14 mouse cellular contexts compared by ENCODE assay signal in genomic region chr3:110361900-110362299, GRCm38 (mm10).
A peak's percentile ranks its signal among the peaks of the same experiment; 100 is the strongest.
DNase-seq lines count a peak whose midpoint lies in the region; ATAC-seq and TF ChIP-seq lines count a peak whose summit lies in the region.
"Had no signal": no experiment of that assay in that cellular context is flagged by ENCODE, and none has a peak within 500 bp of the region (broad histone marks: within the 10 kb centered on the region; RNA-seq: fewer than 3 reads in every experiment).

No protein-coding gene starts in this region.

- no peaks in the 10 kb centered on the region for H3K9me3 ChIP-seq in stomach, postnatal 0 days (ENCODE audit: control insufficient read depth, low read length)
- no peaks in the 10 kb centered on the region for H3K9me3 ChIP-seq in hindbrain, embryonic 11.5 days (ENCODE audit: control insufficient read depth, low read length)
- H3K9me3 ChIP-seq: heart, embryonic 10.5 days; neural tube, embryonic 12.5 days had no signal

- no peak overlapping the region for H3K9ac ChIP-seq in stomach, postnatal 0 days (ENCODE audit: low read length)
- no peak overlapping the region for H3K9ac ChIP-seq in hindbrain, embryonic 11.5 days (ENCODE audit: low read depth, low read length)
- H3K9ac ChIP-seq: neural tube, embryonic 12.5 days had no signal

- no peaks in the 10 kb centered on the region for H3K4me1 ChIP-seq in stomach, postnatal 0 days (replicated peaks; ENCODE audit: control insufficient read depth, insufficient read depth)
- no peaks in the 10 kb centered on the region for H3K4me1 ChIP-seq in hindbrain, embryonic 11.5 days (replicated peaks; ENCODE audit: control insufficient read depth, insufficient read depth, low read length)
- H3K4me1 ChIP-seq: heart, embryonic 10.5 days; neural tube, embryonic 12.5 days had no signal

- no peak overlapping the region for H3K4me3 ChIP-seq in left cerebral cortex, adult 2 months
- no peak overlapping the region for H3K4me3 ChIP-seq in stomach, postnatal 0 days (ENCODE audit: low read depth, low read length)
- H3K4me3 ChIP-seq in hindbrain, embryonic 11.5 days (ENCODE audit: low read depth, low read length) = no peak overlapping the region
- H3K4me3 ChIP-seq: heart, embryonic 10.5 days; neural tube, embryonic 12.5 days had no signal

- peak; percentile 50 for TF ChIP-seq CTCF in left cerebral cortex, adult 2 months (IDR thresholded peaks at IDR 0.05)
- TF ChIP-seq CTCF in stomach, postnatal 0 days (IDR thresholded peaks at IDR 0.05; ENCODE audit: low read depth) = peak; percentile 45

- H3K4me2 ChIP-seq in stomach, postnatal 0 days (replicated peaks; ENCODE audit: low read depth) = no peak overlapping the region
- no peak overlapping the region for H3K4me2 ChIP-seq in hindbrain, embryonic 11.5 days (replicated peaks; ENCODE audit: low read depth, low read length)
- H3K4me2 ChIP-seq: neural tube, embryonic 12.5 days had no signal

- no peak overlapping the region for H3K27ac ChIP-seq in left cerebral cortex, adult 2 months
- H3K27ac ChIP-seq in stomach, postnatal 0 days (replicated peaks) = no peak overlapping the region
- H3K27ac ChIP-seq in hindbrain, embryonic 11.5 days (ENCODE audit: low read depth, low read length) = no peak overlapping the region
- H3K27ac ChIP-seq: heart, embryonic 10.5 days; neural tube, embryonic 12.5 days had no signal

- H3K27me3 ChIP-seq in stomach, postnatal 0 days (ENCODE audit: control insufficient read depth, insufficient read depth, low read length) = no peaks in the 10 kb centered on the region
- H3K27me3 ChIP-seq in hindbrain, embryonic 11.5 days (ENCODE audit: control insufficient read depth, insufficient read depth, low read length) = no peaks in the 10 kb centered on the region
- H3K27me3 ChIP-seq: neural tube, embryonic 12.5 days had no signal

- peak; percentile 19 to 39 for DNase-seq in cerebellum, postnatal 10 days
- DNase-seq in cerebellum, adult 11 months = no peak
- no peak for DNase-seq in left cerebral cortex, adult 2 months (ENCODE audit: extremely low spot score in 1 of 2, low spot score in 2 of 2)
- DNase-seq in left cerebral cortex, adult 18-20 months (ENCODE audit: low spot score in 2 of 2) = no peak
- peak; percentile 47 for DNase-seq in testis, postnatal 10 days (ENCODE audit: low spot score)
- no peak for DNase-seq in testis, postnatal 14 days (ENCODE audit: low spot score)
- DNase-seq in stomach, postnatal 0 days (ENCODE audit: low spot score) = no peak
- DNase-seq in hindbrain, embryonic 11.5 days (ENCODE audit: low spot score) = no peak
- DNase-seq: heart, postnatal 36 days; kidney, adult 18-20 months; lung, adult 18-20 months; thymus, postnatal 14 days had no signal

- intact Hi-C loops in left cerebral cortex, adult 2 months (cut with DNase I) = no loop called here

- ATAC-seq in stomach, postnatal 0 days (ENCODE audit: low FRiP score, low TSS enrichment) = no peak
- ATAC-seq in hindbrain, embryonic 11.5 days (ENCODE audit: low FRiP score) = no peak

- TF ChIP-seq EP300 in stomach, postnatal 0 days (optimal IDR thresholded peaks at IDR 0.05) = no peak

- no peaks in the 10 kb centered on the region for H3K36me3 ChIP-seq in stomach, postnatal 0 days (ENCODE audit: control insufficient read depth, insufficient read depth, low read length)
- H3K36me3 ChIP-seq in hindbrain, embryonic 11.5 days (ENCODE audit: control insufficient read depth, insufficient read depth, low read length) = no peaks in the 10 kb centered on the region
- H3K36me3 ChIP-seq: heart, embryonic 10.5 days; neural tube, embryonic 12.5 days had no signal

- WGBS in stomach, postnatal 0 days = 88% methylated on average over 2 of the region's 2 CpGs
- WGBS in hindbrain, embryonic 11.5 days = 96% methylated on average over 2 of the region's 2 CpGs

Comparison
In these comparisons a context has a peak if more than half of its experiments do, and no peak if none do; other contexts are left out.
1. DNase-seq: peak in cerebellum, postnatal 10 days (2 of 2) and testis, postnatal 10 days (single experiment); none in cerebellum, adult 11 months (single experiment), left cerebral cortex, adult 2 months (0 of 2), left cerebral cortex, adult 18-20 months (0 of 2), testis, postnatal 14 days (single experiment), stomach, postnatal 0 days (single experiment) and hindbrain, embryonic 11.5 days (single experiment).